In genomic region chr17:22410756-22411155, GRCm38 (mm10) we compare ENCODE assay signal across 8 mouse cellular contexts. TPM values are rescaled to one million over a fixed set of nuclear protein-coding genes. Genes with fewer than 3 reads are reported as not detected.
A peak's percentile ranks its signal among the peaks of the same experiment; 100 is the strongest.
DNase-seq lines count a peak whose midpoint lies in the region; ATAC-seq lines count a peak whose summit lies in the region.

No protein-coding gene starts in this region.

- no peaks in the 10 kb centered on the region for H3K4me1 ChIP-seq in midbrain, embryonic 14.5 days (ENCODE audit: control insufficient read depth, insufficient read depth, low read length)
- H3K4me1 ChIP-seq in midbrain, embryonic 16.5 days (ENCODE audit: control insufficient read depth, insufficient read depth, low read length): no peaks in the 10 kb centered on the region

- no peak overlapping the region for H3K4me2 ChIP-seq in midbrain, embryonic 14.5 days (ENCODE audit: low read length)
- no peak overlapping the region for H3K4me2 ChIP-seq in midbrain, embryonic 16.5 days (ENCODE audit: low read length)

- peak; percentile 49 to 50 for DNase-seq in cerebellum, postnatal 14 days
- DNase-seq in cerebellum, adult 8-10 months: no peak
- DNase-seq in midbrain, embryonic 14.5 days: peak; percentile 28
- DNase-seq in embryo, embryonic 10.5 days (ENCODE audit: low spot score): peak; percentile 22
- peak; percentile 74 for DNase-seq in lung, postnatal 36 days
- DNase-seq in cerebellum, adult 9-11 months: no peak

- H3K9ac ChIP-seq in midbrain, embryonic 14.5 days (replicated peaks; ENCODE audit: low read length): no peak overlapping the region
- no peak overlapping the region for H3K9ac ChIP-seq in midbrain, embryonic 16.5 days (ENCODE audit: low read depth, low read length)

- no peak for ATAC-seq in midbrain, embryonic 14.5 days (ENCODE audit: low FRiP score, low TSS enrichment)
- ATAC-seq in midbrain, embryonic 16.5 days: no peak
- no peak for ATAC-seq in frontal cortex, adult (ENCODE audit: low TSS enrichment)

- 86% methylated on average over 2 of the region's 2 CpGs for WGBS in midbrain, embryonic 14.5 days
- WGBS in midbrain, embryonic 16.5 days: 82% methylated on average over 2 of the region's 2 CpGs

- no peaks in the 10 kb centered on the region for H3K27me3 ChIP-seq in midbrain, embryonic 14.5 days (ENCODE audit: control insufficient read depth, insufficient read depth, low read length)
- H3K27me3 ChIP-seq in midbrain, embryonic 16.5 days (ENCODE audit: control insufficient read depth, insufficient read depth, low read depth, low read length): no peaks in the 10 kb centered on the region

- H3K4me3 ChIP-seq in midbrain, embryonic 14.5 days (replicated peaks; ENCODE audit: low read depth, low read length): no peak overlapping the region
- no peak overlapping the region for H3K4me3 ChIP-seq in midbrain, embryonic 16.5 days (ENCODE audit: low read depth, low read length)

- no peak overlapping the region for H3K27ac ChIP-seq in midbrain, embryonic 14.5 days (replicated peaks; ENCODE audit: low read depth, low read length)
- H3K27ac ChIP-seq in midbrain, embryonic 16.5 days (ENCODE audit: low read length): no peak overlapping the region

- H3K36me3 ChIP-seq in midbrain, embryonic 14.5 days (ENCODE audit: control insufficient read depth, insufficient read depth, low read length): no peaks in the 10 kb centered on the region
- no peaks in the 10 kb centered on the region for H3K36me3 ChIP-seq in midbrain, embryonic 16.5 days (ENCODE audit: control insufficient read depth, insufficient read depth, low read length)

- H3K9me3 ChIP-seq in midbrain, embryonic 14.5 days (ENCODE audit: control insufficient read depth, low read length): no peaks in the 10 kb centered on the region
- no peaks in the 10 kb centered on the region for H3K9me3 ChIP-seq in midbrain, embryonic 16.5 days (replicated peaks; ENCODE audit: control insufficient read depth, low read length, poor library complexity, severe bottlenecking)

RNA-seq across cellular contexts. Expression of gene Zfp946, which starts 13.3 kb away (rescaled TPM):
- polyA plus RNA-seq in midbrain, embryonic 14.5 days (2014; fragmentation: Nextera tagmentation; extraction: Ambion mirVana): 30.7 and 41.9 TPM in 2 replicates
- 37.3 and 38.2 TPM in 2 replicates for polyA plus RNA-seq in midbrain, embryonic 16.5 days (2015; fragmentation: Nextera tagmentation; extraction: Ambion mirVana)

RNA-seq across cellular contexts. Expression of gene Zfp758, which starts 49.5 kb away (rescaled TPM):
- polyA plus RNA-seq in midbrain, embryonic 14.5 days (2014; fragmentation: Nextera tagmentation; extraction: Ambion mirVana): 10.8 and 11.6 TPM in 2 replicates
- 10.7 and 11.9 TPM in 2 replicates for polyA plus RNA-seq in midbrain, embryonic 16.5 days (2015; fragmentation: Nextera tagmentation; extraction: Ambion mirVana)

RNA-seq across cellular contexts. Expression of gene Zfp944, which starts 49.6 kb away (rescaled TPM):
- polyA plus RNA-seq in midbrain, embryonic 14.5 days (2014; fragmentation: Nextera tagmentation; extraction: Ambion mirVana): 15.8 and 17.0 TPM in 2 replicates
- 14.0 and 14.9 TPM in 2 replicates for polyA plus RNA-seq in midbrain, embryonic 16.5 days (2015; fragmentation: Nextera tagmentation; extraction: Ambion mirVana)

Comparison
In these comparisons a context has a peak if more than half of its experiments do, and no peak if none do; other contexts are left out.
1. DNase-seq: peak in cerebellum, postnatal 14 days (2 of 2), midbrain, embryonic 14.5 days (single experiment), embryo, embryonic 10.5 days (single experiment) and lung, postnatal 36 days (single experiment); none in cerebellum, adult 8-10 months (single experiment) and cerebellum, adult 9-11 months (single experiment).